Mouse (Mus musculus) A20 (cell line): Measurements from ENCODE around the gene Rras2.
A peak's percentile ranks its signal among the peaks of the same experiment; 100 is the strongest.

ENCODE experiments used
- DNase-seq: peaks from one replicate; pipeline ENCODE4 v3.0.0-alpha.2; 2011; ENCODE audit warnings: low read depth, low spot score

Gene Rras2

DNA sequence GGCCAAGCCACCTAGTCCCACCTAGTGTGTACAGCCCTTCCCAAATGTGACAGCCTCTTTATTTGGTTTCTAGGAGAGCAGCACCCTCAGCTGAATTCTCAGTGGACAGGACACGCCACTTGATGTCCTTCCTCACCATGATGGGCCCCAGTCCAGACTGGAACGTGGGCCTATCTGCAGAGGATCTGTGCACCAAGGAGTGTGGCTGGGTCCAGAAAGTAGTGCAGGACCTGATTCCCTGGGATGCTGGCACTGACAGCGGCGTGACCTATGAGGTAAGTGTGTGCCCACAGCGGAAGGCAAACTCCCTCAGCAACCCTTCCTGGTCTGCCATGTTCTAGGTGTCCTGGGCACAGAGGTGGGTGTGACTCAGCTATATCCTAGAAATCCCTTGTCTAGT is 88.8 kb downstream of the Rras2 start:
- no peak for DNase-seq

- DNase-seq: no peak
Measured at GRCm38 (mm10) chr7:114027406-114027805, 90.2 kb downstream of the Rras2 start.

GRCm38 (mm10) chr7:114026923-114027322 is 90.7 kb downstream of the Rras2 start:
- no peak for DNase-seq

DNA sequence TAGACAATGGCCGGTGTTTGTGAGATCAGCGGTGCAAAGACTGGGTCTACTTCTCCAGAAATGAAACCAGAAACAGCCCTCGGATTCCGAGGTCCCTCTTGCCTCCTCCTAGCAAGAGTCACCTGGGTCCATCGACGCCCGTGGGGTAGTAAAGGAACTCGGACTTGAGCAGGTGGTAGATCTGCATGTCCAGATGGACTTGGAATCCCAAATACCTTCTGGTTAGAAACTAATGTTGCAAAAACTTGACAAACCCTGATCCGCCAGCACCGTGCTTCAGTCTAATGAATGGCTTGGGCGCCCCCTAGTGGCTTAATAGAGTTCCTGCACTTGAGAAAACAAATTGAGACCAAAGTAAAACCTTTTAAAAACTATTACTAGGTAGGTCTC is 96.9 kb downstream of the Rras2 start:
- DNase-seq: peak; percentile 81

- DNase-seq: no peak
Measured at GRCm38 (mm10) chr7:114020057-114020703, 97.4 kb downstream of the Rras2 start.

- DNase-seq: no peak
Measured at GRCm38 (mm10) chr7:114018861-114019260, 98.7 kb downstream of the Rras2 start.

GRCm38 (mm10) chr7:114016001-114016949 is 101.3 kb downstream of the Rras2 start:
- no peak for DNase-seq

DNA sequence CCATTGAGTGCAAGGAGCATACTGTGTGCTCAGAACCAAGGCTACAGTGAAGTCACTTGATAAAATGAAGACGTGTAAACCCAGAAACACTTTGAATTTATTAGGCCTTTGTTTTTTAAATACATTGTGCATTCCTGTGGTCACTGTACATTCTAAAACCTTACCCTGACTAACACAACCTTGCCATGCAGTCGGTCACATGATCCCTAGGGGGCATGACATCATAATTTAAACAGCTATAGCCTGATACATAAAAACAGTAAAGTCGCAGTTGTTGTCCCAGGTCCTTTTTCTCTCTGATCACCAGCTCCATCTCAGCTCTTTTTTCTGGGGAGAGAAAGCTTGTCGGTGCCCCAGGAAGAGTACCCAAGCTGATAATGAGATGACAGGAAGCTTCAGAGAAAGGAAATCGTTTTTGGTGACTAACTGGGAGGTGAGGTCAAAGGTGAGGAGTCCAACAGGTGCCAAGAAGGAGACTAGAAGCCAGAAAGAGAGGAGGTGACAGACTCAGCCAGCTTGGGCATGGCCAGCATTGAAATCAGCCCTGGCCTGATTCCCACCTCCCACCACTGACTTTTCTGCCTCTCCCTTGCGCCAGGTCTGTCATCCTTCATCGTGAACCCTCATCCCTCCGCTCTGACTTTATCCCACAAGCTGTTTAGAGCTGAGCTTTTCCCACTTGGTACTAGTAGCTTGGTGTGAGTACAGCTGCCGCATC is 105.7 kb downstream of the Rras2 start:
- no peak for DNase-seq

DNA sequence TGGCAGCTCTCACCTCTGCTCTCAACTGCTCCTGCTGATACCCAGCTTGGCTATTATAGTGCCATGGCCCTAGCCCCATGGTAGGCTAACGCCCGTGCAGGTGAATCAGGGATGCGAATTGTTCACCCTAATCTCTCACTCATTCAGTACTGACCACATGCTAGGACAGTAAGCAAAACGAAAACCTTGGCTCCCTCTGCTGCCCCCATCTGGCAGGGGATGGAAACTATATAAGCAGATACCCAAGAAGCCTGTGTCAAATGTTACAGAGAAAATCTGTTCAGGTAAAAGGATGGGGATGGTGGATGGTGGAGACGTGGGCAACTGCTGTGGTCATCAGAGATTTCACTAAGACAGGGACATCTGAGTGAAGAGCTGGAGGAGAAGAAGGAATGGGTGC is 110.0 kb downstream of the Rras2 start:
- DNase-seq: peak; percentile 44

- no peak for DNase-seq
Measured at GRCm38 (mm10) chr7:114006456-114006855, 111.1 kb downstream of the Rras2 start.

DNA sequence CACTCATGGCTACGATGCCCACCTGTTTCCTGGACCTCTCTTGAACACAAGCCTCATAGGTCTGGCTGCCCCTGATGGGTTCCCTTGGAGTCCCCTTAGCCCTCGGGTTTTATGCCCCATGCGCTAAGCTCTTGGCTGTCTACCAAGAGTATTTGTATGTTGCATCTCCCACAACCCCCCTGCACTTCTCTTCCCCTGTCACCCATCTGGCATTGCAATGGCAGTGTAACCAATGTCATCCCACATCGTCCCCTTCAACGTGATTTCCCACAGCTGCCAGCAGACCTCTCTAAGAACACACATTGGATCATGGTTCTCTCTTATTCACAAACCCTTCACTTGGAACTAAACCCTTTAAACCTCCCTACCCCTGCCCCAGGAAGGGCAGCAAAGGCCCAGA is 112.1 kb downstream of the Rras2 start:
- DNase-seq: no peak

- DNase-seq: no peak
Measured at GRCm38 (mm10) chr7:114004171-114004570, 113.4 kb downstream of the Rras2 start.

GRCm38 (mm10) chr7:113997675-113998354 is 119.8 kb downstream of the Rras2 start:
- no peak for DNase-seq
